Mouse (Mus musculus): ENCODE measurements around the gene Gm20388.

Gene Gm20388

DNA sequence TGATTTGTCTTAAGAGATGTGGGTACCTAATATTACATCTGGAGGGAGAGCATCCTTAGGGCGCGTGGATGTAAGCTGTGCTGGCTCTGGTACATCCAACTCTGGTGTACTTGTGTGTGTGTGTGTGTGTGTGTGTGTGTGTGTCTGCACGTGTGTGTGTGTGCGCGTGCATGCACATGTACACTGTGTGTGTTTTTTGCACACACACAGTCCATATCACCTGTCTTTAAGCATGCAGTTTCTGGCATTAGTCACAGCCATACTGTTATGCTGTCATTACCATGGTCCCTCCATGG lies 4369.0 kb downstream of the Gm20388 start:
- DNase-seq, result no peak

DNA sequence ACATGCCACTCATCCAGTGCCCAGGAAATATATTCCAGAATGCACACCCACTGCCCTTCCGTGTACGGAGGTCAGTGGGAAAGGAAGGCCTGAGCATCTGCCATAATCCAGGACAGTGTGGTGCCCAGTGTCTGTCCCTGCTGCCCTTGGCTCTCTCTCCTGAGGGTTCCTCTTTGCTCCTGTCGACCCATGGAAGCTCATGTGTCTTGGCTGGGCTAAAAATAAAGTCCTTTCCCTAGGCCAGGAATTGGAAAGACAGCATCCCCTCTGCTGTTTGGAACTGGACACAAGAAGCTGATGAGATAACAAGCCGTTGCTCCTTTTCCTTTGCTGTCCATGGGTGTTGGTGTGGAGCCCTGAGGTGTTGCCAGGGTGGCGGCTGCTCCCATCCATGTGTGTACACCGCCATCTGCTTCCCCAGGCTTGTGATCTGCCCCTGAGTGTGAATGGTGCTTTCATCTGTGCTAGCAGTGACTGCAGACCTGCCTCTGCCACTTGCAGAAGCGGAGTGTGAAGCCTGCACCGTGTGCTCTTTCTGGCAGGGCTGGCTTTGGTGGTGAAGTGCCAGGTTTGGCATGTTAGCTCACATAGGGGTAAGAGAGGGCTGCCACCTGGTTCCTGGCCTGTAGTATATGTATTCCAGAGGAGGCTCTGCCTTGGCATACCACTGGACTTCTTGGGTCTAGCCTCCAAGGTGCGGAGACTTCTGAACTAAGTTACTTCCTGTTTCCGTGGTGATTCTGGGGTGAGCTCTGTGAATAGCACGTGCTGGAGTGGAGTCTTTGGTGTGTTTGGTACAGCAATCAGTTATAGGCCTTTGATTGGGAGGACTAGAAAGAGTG lies 4371.3 kb downstream of the Gm20388 start:
- DNase-seq, result no peak

DNA sequence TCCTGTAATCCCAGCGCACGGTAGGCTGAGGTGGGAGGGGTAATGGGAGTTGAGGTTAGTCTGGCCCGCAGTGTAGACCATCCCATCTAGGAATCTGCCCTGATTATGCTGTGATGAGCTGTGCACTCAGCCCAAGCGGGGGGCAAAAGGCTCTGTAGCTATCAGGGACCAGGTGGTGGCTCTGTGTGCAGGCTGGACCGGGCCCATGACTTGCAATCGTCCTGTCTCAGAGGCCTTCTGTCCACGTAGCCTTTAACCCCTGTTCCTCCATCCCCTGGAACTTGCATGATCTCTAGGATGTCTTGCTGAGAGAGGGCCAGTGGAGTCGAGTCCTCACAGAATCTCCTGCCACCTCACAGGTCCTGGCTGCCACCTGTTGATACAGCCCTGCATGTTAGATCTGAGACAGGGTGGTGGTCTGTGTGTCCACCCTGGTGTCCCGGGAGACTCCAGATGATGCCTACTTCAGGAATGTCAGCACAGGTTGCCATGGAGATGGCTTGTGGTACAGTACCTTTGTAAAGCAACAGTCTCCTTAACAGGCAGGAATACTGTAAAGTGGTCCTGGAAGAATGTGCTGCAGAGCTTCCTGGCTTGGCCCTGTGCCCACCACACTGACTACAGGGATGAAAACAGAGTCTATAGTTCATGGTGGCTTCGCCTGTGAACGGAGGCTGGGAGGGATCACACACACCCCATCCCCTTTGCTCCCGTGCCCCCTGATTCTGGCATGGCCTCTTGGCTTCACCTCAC lies 4372.4 kb downstream of the Gm20388 start:
- DNase-seq, result no peak

DNA sequence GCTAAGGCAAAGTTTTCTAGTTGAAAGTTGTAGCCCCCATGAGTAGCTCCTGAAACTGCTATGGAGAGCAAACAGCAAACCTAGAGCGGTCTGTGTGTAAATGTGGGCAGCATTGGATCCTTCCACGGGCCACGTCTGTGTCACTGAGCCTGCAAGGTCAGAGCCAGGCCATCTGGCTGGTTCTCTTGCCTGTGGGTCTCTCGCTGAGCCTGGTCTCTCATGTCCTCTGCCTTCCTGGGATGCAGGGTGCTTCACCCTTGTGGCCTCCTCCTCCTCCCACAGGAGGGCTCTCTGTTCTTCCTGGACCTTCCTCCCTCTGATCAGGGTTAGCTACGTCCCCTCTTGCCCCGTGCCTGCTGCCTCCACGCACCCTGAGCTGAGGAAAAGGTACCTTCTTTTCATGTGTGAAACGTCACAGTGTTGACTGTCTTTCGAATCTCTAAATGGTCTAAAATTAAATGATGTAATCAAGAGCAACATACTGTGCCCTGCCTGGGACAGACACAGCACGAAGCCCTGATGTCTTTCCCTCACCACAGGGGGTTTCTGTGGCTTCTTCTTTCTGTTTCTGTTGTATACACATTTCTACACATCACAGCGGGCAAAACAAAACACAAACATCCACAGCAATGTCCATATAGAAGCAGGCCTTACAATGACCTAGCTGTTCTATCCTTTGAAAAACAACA lies 4373.1 kb downstream of the Gm20388 start:
- no peak for DNase-seq

DNA sequence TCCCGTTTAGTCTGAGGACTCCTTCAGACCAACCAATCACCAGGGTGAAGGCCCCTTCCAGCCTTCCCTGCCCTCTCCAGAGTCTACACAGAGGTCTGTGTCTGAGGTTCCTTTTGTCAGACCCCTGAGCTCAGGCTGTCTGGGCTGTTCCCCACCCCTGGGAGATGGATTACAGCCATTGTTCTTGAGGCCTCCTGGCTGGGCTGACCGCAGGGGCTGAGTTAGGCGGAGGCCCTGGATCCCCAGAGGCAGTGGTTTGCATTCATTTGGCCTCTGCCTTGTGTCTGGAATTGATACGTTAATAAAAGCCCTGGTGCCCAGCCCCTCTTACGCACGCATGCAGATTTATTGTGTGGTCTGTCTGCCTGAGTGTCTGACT lies 4373.7 kb downstream of the Gm20388 start:
- DNase-seq, result no peak

DNA sequence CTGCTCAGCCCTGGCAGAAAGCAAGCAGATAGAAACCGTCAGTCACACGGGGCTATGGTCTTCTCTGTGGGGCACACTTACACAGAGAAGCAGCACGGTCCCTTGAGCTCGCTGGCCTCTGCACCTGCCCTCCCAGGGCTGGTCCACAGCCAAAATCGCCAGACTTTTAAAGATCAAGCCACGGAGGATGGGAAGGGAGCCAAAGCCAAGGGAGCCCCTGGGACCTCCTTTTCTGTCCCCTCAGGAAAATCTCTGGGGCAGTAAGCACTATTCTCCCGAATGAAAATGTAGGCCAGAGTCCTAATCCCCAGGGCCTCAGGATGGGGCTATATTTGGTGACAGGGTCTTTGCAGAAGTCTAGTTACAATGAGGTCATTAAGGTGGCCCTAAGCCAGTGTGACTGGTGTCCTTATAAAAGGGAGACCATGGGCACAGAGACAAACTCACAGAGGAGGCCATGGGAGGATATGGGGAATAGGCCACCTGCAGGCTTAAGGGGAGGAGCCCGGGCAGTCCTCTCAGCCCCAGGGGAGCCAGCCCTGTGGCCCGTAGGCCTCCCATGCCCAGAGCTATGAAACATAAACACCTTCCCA lies 4374.4 kb downstream of the Gm20388 start:
- no peak for DNase-seq

DNA sequence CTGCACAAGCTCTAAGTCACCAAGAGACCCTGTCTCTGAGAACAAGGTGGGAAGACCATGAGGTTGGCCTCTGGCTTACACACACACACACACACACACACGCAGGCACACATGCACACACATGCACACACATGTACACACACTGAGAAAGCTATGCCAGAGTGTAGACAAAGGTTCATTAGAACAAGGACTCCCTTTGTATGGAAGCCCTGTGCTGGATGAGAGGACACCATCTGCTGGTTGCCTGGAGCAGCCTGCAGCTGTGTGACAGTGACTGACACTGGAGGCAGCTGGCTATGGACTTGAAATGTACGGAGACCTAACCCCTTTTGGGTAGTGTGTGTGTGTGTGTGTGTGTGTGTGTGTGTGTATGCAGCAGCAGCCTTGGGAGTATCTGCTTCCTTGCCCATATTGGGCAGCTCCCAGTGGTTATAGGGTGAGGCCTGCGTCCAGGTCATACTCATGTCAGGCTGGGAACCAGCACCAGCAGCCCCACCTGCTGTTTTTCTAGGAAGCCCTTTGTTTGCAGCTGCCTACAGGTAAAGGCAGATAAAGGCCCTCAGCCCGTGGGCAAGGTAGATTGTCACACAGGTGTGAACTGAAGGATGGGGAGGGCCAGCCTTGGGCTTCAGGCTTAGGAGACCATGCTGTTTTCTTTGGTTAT lies 4376.0 kb downstream of the Gm20388 start:
- DNase-seq, result no peak

DNA sequence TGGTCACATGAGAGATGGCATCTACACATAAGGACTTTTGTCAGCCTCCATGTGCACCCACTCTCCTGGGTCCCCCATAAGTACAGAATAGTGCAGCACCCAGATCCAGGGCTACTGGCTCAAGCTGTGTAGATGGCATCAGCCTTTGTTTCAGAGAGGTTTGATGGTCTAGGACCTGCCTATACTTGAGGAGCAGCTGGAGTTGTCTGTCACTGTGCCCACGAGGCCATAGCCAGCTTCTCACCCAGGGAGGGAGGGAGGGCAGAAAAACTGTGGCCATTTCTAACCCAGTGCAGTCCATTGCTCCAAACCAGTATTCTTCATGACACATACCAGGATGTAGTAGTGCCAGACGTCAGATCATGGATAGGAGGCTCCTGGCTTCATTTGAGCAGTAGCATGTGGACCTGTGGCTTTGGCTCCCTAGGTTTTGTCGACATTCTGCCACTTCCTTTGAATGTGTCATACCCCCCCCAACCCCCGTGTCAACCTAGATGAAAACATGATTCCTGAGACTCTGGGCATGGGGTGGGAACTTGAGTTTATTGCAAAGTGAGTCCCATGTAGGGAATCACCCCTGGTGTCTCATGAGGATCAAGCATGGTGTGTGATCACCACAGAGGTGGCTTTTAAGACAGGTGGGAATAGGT lies 4377.7 kb downstream of the Gm20388 start:
- no peak for DNase-seq

DNA sequence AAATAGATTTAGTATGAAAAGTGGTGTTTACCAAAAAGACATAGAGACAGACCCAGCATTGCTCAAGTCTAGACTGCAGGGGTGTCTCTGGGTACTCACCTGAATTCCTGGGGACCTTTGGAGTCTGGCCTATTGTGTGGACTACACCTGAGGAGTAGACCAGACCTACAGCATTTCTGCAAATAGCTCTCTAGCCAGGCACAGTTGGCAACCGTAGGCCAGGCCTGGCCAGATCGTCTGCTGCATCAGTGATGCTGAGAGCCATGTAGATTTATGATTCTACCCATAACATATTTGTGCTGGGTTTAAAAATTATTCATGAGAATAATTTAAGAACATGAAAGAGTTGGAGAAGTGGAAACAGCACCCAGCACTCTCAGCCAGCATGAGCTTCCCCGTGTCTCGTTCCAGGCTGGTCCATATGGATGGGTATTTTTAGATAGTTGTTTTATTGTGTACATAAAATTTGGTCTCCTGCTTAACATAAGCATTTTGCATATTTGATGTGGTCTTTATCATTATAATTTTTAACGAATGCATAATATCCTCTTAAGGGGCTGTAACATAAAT lies 4378.9 kb downstream of the Gm20388 start:
- no peak for DNase-seq

DNA sequence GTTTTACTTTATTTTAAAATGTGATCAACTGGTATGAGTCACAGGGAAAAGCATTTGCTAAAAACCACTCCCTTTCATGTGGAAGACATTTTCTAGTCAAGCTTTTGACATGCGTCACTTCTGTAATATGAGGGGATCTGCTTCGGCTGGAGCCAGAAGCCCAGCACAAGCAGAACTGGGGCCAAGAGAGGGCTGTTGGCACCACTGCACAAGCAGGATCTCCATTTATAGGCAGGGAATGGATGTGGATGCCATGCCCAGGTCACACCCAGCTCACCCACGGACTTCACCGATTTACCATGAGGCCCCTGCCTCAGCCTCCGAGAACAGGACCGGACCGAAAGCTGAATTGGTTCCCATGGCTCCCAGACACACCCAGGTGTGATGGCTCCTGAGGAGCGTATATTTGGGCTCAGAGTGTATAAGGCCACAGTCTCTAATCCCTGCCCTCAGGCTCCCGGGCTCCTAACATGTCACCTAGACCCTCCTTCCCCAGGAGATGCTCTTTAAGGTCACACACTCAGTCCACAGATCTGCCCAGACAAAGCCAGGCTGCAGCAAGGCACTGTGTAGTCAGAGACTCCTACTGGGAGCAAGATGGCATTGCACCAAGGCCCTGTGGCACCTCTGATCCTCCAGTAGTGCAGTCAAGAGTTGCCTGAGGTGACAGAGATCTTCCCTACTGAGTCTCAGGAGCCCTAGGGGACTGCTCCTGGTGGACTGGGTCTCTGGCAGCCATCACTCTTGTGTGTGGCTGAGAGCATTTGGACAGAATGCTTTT lies 4380.5 kb downstream of the Gm20388 start:
- no peak for DNase-seq

DNA sequence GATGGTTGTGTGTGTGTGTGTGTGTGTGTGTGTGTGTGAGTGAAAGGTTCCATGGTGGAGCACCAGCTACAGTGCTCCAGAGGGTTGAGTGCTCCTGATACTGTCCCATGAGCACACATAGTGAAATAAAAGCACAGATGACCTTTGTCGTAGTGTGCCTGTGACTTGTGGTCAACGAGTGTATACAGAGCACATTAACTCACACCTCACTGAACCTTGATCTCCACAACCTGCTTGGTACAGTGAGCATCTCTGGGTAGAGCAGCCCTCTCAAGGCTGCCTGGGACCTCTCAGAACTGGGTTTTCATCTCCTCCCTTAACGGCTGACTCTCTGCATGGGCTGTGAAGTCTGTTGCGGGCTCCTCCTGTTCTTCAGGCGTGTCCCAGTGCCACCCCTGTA lies 4381.1 kb downstream of the Gm20388 start:
- no peak for DNase-seq

DNA sequence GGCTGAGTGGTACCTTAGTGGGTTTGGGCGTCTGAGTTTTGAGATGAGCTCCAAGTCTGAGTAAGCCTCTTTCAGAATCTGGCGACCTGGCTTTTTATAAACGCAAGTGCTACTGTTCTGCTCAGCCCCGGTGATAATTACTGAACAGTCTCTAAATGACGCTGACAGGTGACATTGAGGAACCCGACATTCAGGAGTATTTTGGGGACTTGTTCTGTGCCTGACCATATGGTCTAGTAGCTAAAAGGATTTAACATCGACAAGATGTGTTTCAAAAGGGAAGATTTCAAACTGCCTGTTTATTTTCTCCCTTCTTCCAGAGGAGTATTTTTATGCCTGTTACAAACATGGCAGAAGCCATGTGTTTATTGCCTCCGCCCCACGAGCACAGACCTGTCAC lies 4382.3 kb downstream of the Gm20388 start:
- no peak for DNase-seq

DNA sequence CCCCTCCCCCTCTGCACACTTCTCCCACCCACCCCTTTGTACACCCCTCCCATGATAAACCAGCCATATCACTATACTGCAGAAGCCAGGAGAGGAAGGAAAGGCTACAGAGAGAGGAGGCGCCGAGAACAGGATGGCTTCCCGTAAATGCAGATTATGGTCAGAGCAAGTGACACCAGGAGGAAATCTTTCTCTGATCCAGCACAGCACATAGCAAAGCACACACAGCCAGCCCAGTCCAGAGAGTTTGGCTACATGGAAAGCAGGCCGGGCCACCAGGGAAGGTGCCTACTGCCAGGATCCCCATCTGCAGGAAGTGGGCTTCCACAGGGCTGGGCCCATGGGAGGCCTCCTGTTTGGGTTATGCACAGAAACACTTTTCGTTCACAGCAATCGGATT lies 4383.8 kb downstream of the Gm20388 start:
- no peak for DNase-seq

DNA sequence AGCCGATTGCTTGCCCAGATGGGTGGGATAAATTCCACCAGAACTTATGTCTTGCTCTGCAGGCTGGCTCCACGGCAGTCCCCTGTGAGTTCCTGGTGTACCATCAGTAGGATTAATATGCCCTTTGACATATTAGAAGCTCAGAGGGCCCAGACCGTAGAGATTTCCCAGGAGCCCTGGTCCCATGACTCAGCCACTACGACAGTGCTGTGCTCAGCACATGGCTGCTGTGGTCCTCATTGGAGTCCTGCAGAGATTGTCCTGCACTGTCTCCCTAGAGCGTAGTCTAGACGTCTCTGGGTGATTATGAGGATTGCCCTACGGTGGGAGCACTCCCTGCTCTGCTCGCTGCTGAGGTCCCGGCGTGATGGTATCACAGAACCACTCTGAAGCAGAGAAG lies 4384.3 kb downstream of the Gm20388 start:
- DNase-seq, result no peak

DNA sequence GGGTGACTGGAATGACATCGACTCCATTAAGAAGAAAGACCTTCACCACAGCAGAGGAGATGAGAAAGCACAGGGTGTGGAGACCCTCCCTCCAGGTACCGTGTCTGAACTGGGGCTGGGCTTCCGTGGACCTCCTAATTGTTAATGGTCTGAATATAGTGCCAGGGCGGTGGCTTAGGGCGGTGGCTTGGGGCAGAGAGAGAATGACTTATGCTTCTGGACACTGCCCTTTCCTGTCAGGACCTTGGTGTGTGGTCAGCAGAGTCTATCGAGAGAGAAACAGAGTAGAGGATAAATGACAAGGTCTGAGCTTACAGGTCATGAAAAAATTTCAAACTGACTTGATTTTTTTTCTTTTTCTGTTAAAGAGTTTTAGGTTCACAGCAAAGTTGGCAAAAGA lies 4384.7 kb downstream of the Gm20388 start:
- no peak for DNase-seq

DNA sequence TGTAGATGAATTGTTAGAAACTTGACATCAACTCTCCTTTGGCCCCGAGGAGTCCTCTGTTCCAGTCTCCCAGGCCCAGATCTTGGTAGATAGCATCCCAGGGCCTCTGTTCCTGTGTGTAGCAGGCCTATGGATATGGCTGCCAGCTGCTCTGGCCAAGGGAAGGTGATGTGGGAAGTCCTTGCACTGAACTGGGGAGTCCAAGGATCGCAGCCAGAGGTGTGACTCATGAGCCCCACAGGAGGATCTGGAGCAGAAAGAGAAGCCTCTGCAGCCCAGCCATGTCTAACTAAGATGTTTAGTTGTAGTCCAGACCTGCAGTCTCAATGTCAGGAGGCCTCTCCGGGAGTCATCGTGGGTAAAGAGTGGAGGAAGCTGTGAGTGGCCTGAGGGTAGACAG lies 4390.9 kb downstream of the Gm20388 start:
- no peak for DNase-seq

DNA sequence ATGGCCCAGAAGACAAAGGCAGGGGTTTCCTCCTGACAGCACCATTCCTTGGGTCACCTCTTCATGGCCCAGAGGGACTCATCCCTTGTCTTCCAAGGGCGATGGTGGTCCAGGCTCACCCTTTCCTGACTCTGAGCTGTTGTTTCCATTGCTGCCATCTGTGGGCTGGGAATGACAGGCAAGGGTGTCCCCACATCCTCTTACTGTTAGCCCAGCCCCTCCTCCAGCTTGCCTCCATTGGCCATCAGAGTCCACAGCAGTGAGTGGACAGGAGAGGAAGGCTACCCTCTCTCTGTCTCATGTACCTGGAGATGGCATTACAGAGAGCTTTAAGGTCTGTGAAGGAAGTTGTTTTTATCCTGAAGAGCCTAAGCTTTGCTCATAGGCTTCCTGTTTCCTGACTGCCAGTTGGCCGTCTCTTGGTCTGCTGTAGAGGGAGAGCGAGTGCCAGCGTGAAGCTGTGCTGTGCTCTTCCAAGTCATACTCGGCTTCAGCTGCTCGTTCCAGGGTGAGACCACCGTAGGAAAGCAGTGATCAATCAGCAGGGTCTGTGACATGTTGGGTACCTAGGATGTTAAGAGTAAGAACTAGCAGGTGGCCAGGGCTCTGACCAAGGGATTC lies 4391.4 kb downstream of the Gm20388 start:
- no peak for DNase-seq

DNA sequence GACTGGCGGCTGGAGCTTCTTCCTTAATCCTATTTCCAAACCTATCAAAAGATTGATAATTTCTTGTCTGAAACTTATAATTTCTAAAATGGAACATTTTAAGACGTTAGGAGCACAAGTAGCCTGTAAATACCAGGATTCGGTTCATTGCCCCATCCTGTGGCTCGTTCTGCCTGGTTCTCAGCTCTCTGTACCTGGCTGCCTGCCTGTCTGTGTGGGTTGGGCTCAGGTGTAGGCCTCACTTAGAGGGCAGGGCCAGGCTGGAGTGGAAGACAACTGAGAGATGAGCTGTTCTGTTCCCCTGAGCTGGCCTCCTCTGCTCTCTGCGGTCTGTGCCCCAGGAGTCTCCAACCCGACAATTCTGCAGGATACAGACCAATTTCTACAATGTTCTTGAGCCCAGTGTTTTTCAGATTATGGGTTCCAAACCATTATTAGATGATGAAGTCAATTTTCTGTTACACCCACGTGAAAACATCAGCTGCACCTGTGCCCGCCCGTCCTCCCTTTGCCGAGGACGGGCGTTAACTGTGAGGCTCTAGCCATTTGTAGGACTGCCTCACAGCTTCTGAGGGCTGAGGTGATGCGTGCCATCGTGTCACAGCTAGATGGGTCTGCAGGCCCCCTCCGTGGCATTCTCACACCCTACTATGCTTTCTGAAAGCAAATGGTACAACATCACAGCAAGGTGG lies 4392.7 kb downstream of the Gm20388 start:
- no peak for DNase-seq

DNA sequence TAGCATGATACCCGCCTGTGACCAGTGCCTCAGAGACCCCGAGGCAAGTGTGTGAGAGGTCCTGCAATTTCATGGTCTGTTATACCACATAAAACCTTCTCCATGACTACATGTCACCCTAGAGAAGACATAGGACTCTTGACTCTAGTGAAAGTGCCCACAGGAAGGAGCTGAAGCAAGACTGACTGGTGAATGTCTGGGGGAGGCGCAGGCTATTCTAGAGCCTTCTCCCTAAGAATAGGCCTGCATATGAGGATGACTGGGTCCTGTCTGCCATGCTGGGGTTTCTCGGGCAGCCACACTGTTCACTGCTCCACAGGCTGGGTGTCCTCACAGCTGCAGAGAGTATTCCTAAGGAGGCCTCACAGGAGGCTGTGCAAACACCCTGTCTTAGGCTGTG lies 4393.5 kb downstream of the Gm20388 start:
- no peak for DNase-seq

DNA sequence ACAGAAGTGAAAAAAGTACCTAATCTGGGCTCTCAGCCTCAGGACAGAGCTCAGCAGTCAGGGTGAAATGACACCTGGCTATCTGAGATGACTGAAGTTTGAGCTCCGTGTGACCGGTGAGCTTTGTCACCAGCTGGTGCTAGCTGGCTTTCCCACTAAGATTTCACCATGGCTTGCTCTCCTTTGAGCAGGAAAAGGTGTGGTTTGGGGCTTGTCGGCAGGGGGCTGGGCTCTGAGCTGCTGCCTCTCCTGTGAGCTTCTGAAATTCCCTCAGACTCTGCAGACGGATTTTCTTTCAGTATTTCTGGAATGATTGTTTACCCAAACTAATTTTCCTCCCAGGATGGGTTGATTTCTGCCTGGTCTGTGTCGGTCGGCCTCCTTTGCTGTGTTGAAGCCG lies 4395.9 kb downstream of the Gm20388 start:
- DNase-seq, result no peak

Measured in liver (tissue).